Mouse (Mus musculus) thymus, adult 2 months (tissue): Measurements from ENCODE around the gene Smarca5. TPM values are rescaled to one million over a fixed set of nuclear protein-coding genes. Genes with fewer than 3 reads are reported as not detected.

ENCODE experiments used
- DNase-seq: peaks from one replicate; pipeline ENCODE4 v3.0.0; 2021
- H3K27ac ChIP-seq: fragments of 200-500 bp; 2 replicates; pipeline ENCODE4 v1.5.1; 2012; ENCODE audit warnings: low read length, control low read depth; ENCODE audit not compliant: control insufficient read depth, insufficient read depth
- H3K27me3 ChIP-seq: fragments of 200-500 bp; 2 replicates; pipeline ENCODE4 v1.6.1; 2012; ENCODE audit warnings: mild to moderate bottlenecking, low read length, moderate library complexity, mixed read lengths; ENCODE audit not compliant: control insufficient read depth, insufficient read depth
- H3K36me3 ChIP-seq: fragments of 200-500 bp; 2 replicates; pipeline ENCODE4 v1.6.1; 2012; ENCODE audit warnings: mild to moderate bottlenecking, low read length, moderate library complexity; ENCODE audit not compliant: control insufficient read depth, insufficient read depth
- H3K4me1 ChIP-seq: fragments of 200-500 bp; replicated peaks from 2 replicates; pipeline ENCODE4 v1.6.1; 2012; ENCODE audit warnings: low read length; ENCODE audit not compliant: control insufficient read depth, insufficient read depth
- H3K4me3 ChIP-seq: fragments of 200-500 bp; 2 replicates; pipeline ENCODE4 v1.5.1; 2012; ENCODE audit warnings: mild to moderate bottlenecking, low read length, control low read depth, moderate library complexity; ENCODE audit not compliant: control insufficient read depth, insufficient read depth
- CTCF ChIP-seq: fragments of 200-500 bp; IDR thresholded peaks from 2 replicates; pipeline ENCODE4 v1.5.1; 2012; ENCODE audit warnings: mild to moderate bottlenecking, control low read depth, low read length, moderate library complexity, borderline replicate concordance; ENCODE audit not compliant: control insufficient read depth, poor library complexity, insufficient read depth; ENCODE audit errors: extremely low read depth
- POLR2A ChIP-seq: fragments of 200-500 bp; IDR thresholded peaks from 2 replicates; pipeline ENCODE4 v1.6.1; 2012; ENCODE audit warnings: mild to moderate bottlenecking, low read length, control low read depth, moderate library complexity; ENCODE audit not compliant: control insufficient read depth, poor library complexity, insufficient read depth; ENCODE audit errors: extremely low read depth
- WGBS: fragments of 180-500 bp; shearing (Covaris S2); methylation state at CpG from one replicate; pipeline ENCODE4 v1.1.7; 2018; 5-methylcytosine and 5-hydroxymethylcytosine counted together
- polyA plus RNA-seq: library from polyadenylated mRNA; depleted of rRNA; stranded (reverse); fragments of >200 nt; gene quantifications from 2 replicates; pipeline ENCODE4 v1.2.3, GENCODE M21; 2012; rRNA removed

Smarca5 gene
- polyA plus RNA-seq, 1 experiment: 14.9 TPM

GRCm38 (mm10) chr8:80683756-80684335 is 55.5 kb downstream of the Smarca5 start:
- 85% methylated on average over 5 of the region's 5 CpGs for WGBS
- Histone ChIP-seq H3K27ac (no peak overlapping the region), H3K36me3 (no peaks in the 10 kb centered on the region), H3K4me1 (no peaks in the 10 kb centered on the region), H3K4me3 (no peak overlapping the region), H3K27me3 (no peaks in the 10 kb centered on the region)
- no peak for TF ChIP-seq CTCF
- TF ChIP-seq POLR2A: no peak
- DNase-seq: no peak

- no peak for DNase-seq
- no peak overlapping the region for H3K4me3 ChIP-seq
- no peak overlapping the region for H3K27ac ChIP-seq
- no peaks in the 10 kb centered on the region for H3K4me1 ChIP-seq
- no peaks in the 10 kb centered on the region for H3K27me3 ChIP-seq
- WGBS: 94% methylated on average over 5 of the region's 5 CpGs
- H3K36me3 ChIP-seq: no peaks in the 10 kb centered on the region
- TF ChIP-seq POLR2A (no peak), CTCF (no peak)
Measured at GRCm38 (mm10) chr8:80682594-80682993, 56.7 kb downstream of the Smarca5 start.

- Histone ChIP-seq H3K27ac (no peak overlapping the region), H3K4me1 (no peaks in the 10 kb centered on the region), H3K27me3 (no peaks in the 10 kb centered on the region), H3K36me3 (no peaks in the 10 kb centered on the region), H3K4me3 (no peak overlapping the region)
- 83% methylated on average over 17 of the region's 17 CpGs for WGBS
- no peak for DNase-seq
- TF ChIP-seq POLR2A (no peak), CTCF (no peak)
Measured at GRCm38 (mm10) chr8:80669277-80669901, 69.9 kb downstream of the Smarca5 start.

- WGBS: 18% methylated on average over 3 of the region's 3 CpGs
- DNase-seq: no peak
- no peak for TF ChIP-seq CTCF
- no peak for TF ChIP-seq POLR2A
- no peaks in the 10 kb centered on the region for H3K4me1 ChIP-seq
- H3K36me3 ChIP-seq: no peaks in the 10 kb centered on the region
- H3K4me3 ChIP-seq: no peak overlapping the region
- no peaks in the 10 kb centered on the region for H3K27me3 ChIP-seq
- H3K27ac ChIP-seq: no peak overlapping the region
Measured at GRCm38 (mm10) chr8:80663476-80663875, 75.8 kb downstream of the Smarca5 start.

GRCm38 (mm10) chr8:80661055-80661454 is 78.2 kb downstream of the Smarca5 start:
- Histone ChIP-seq H3K4me1 (no peaks in the 10 kb centered on the region), H3K4me3 (no peak overlapping the region), H3K27me3 (no peaks in the 10 kb centered on the region), H3K36me3 (no peaks in the 10 kb centered on the region), H3K27ac (no peak overlapping the region)
- TF ChIP-seq CTCF (no peak), POLR2A (no peak)
- WGBS: 94% methylated on average over 4 of the region's 4 CpGs
- DNase-seq: no peak

- TF ChIP-seq CTCF (no peak), POLR2A (no peak)
- WGBS: 56% methylated on average over 4 of the region's 4 CpGs
- Histone ChIP-seq H3K36me3 (no peaks in the 10 kb centered on the region), H3K27ac (no peak overlapping the region), H3K4me3 (no peak overlapping the region), H3K27me3 (no peaks in the 10 kb centered on the region), H3K4me1 (no peaks in the 10 kb centered on the region)
- DNase-seq: no peak
Measured at GRCm38 (mm10) chr8:80657639-80658038, 81.7 kb downstream of the Smarca5 start.

Other genes with a start within 250 kb of the Smarca5 start
- gene Gypa, start 245.7 kb downstream of the Smarca5 start, polyA plus RNA-seq: 0.11 TPM in 1 of 2 replicates, not detected in the other
- 0.01 and 0.03 TPM in 2 replicates for gene Frem3, start 128.4 kb downstream of the Smarca5 start, polyA plus RNA-seq
- 5.6 and 8.9 TPM in 2 replicates for gene Gab1, start 141.0 kb upstream of the Smarca5 start, polyA plus RNA-seq